Mouse (Mus musculus) testis, adult 2 months (tissue): ENCODE measurements around the gene Grap2.

Experiments used
- CTCF ChIP-seq: fragments of 200-500 bp; IDR thresholded peaks from 2 replicates; pipeline ENCODE4 v1.5.1; 2012; ENCODE audit warnings: low read depth, mild to moderate bottlenecking, inconsistent platforms, low read length, moderate library complexity; ENCODE audit not compliant: control insufficient read depth, insufficient read depth, insufficient replicate concordance
- POLR2A ChIP-seq: fragments of 200-500 bp; IDR thresholded peaks from 2 replicates; pipeline ENCODE4 v1.6.1; 2012; ENCODE audit warnings: low read depth, mild to moderate bottlenecking, inconsistent platforms, low read length, moderate library complexity; ENCODE audit not compliant: control insufficient read depth

DNA sequence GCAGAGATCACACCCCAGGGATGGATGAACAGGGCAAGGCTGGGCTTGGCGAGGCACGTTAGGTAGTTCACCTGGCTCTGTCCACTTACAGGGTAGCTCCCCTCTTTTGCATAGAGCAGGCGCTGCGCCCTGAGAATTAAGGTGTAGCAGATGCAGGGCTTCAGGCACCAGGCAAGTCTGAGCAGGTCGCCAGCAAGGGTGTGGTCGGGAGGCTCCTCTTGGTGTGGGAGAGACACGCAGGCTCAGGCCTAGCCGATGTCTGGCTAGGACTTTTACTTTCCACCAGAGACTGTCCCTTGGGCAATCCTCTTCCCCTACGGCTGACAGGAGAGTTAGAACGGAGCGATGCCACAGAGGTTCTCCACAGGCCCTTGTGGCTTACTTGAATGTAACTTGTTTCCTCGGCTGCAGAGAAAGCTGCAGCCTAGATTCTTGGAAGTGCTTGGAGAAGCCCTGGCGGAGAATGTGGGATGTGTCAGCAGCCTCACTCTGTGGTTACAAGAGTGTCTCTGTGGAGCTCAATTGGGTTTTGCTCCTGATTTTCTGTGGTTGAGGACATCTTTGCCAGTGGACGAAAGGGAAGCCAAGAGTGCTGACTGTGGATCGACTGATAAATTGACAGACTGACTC is 76.7 kb downstream of the Grap2 start:
- TF ChIP-seq CTCF (no peak), POLR2A (no peak)
